Mouse (Mus musculus) forebrain, embryonic 13.5 days (tissue): ENCODE results near the gene Zmym4. TPM values are rescaled to one million over a fixed set of nuclear protein-coding genes. Genes with fewer than 3 reads are reported as not detected.

Experiments
- ATAC-seq: fragments of 200-750 bp; cut with Nextera tagmentation; 2 replicates; pipeline ENCODE4 v1.8.0; 2017
- H3K27ac ChIP-seq: fragments of 300-500 bp; sonication (generic); 2 replicates; pipeline ENCODE4 v1.5.1; 2015; ENCODE audit warnings: inconsistent platforms, mild to moderate bottlenecking, moderate library complexity
- H3K27me3 ChIP-seq: fragments of 300-500 bp; sonication (generic); 2 replicates; pipeline ENCODE4 v1.6.1; 2015; ENCODE audit warnings: mild to moderate bottlenecking, inconsistent platforms
- H3K36me3 ChIP-seq: fragments of 300-500 bp; sonication (generic); 2 replicates; pipeline ENCODE4 v1.6.1; 2015; ENCODE audit warnings: mild to moderate bottlenecking, inconsistent platforms; ENCODE audit not compliant: poor library complexity, severe bottlenecking
- H3K4me1 ChIP-seq: fragments of 300-500 bp; sonication (generic); 2 replicates; pipeline ENCODE4 v1.6.1; 2015; ENCODE audit warnings: inconsistent platforms
- H3K4me2 ChIP-seq: fragments of 300-500 bp; sonication (generic); 2 replicates; pipeline ENCODE4 v1.6.1; 2015; ENCODE audit warnings: inconsistent platforms, mild to moderate bottlenecking, moderate library complexity
- H3K4me3 ChIP-seq: fragments of 300-500 bp; sonication (generic); 2 replicates; pipeline ENCODE4 v1.5.1; 2015; ENCODE audit warnings: mild to moderate bottlenecking, inconsistent platforms
- H3K9ac ChIP-seq: fragments of 300-500 bp; sonication (generic); 2 replicates; pipeline ENCODE4 v1.6.1; 2015; ENCODE audit warnings: mild to moderate bottlenecking, inconsistent platforms
- H3K9me3 ChIP-seq: fragments of 300-500 bp; sonication (generic); replicated peaks from 2 replicates; pipeline ENCODE4 v1.6.1; 2016; ENCODE audit warnings: inconsistent platforms
- WGBS: fragments of 180-500 bp; shearing (Covaris S2); methylation state at CpG from one replicate; pipeline ENCODE4 v1.1.7; 2015; 5-methylcytosine and 5-hydroxymethylcytosine counted together
- polyA plus RNA-seq: library from polyadenylated mRNA; unstranded; fragments of >200 nt; fragmentation: Nextera tagmentation; extraction: Ambion mirVana; gene quantifications from 2 replicates; pipeline ENCODE4 v1.2.1, GENCODE M21; 2015

Gene Zmym4
- polyA plus RNA-seq, 1 experiment from 2014 or later, result 30.0 TPM

- no peaks in the 10 kb centered on the region for H3K27me3 ChIP-seq
- H3K9ac ChIP-seq, result no peak overlapping the region
- H3K9me3 ChIP-seq, result no peaks in the 10 kb centered on the region
- H3K4me1 ChIP-seq, result no peaks in the 10 kb centered on the region
- H3K27ac ChIP-seq, result no peak overlapping the region
- no peak overlapping the region for H3K4me3 ChIP-seq
- 81% methylated on average over 4 of the region's 4 CpGs for WGBS
- peaks cover 82% of the 10 kb centered on the region for H3K36me3 ChIP-seq
- H3K4me2 ChIP-seq, result no peak overlapping the region
- ATAC-seq, result no peak
These were observed 122.3 kb downstream of the Zmym4 start for GRCm38 (mm10) chr4:126845664-126846063.

GRCm38 (mm10) chr4:126842911-126843310 is 125.0 kb downstream of the Zmym4 start:
- H3K4me2 ChIP-seq, result no peak overlapping the region
- no peak overlapping the region for H3K9ac ChIP-seq
- H3K4me1 ChIP-seq, result 0 out of 2 replicates have a peak, but pooled peaks cover 4% of the 10 kb centered on the region
- H3K27ac ChIP-seq, result no peak overlapping the region
- H3K4me3 ChIP-seq, result no peak overlapping the region
- no peaks in the 10 kb centered on the region for H3K27me3 ChIP-seq
- no peak for ATAC-seq
- WGBS, result 47% methylated on average over 3 of the region's 3 CpGs
- no peaks in the 10 kb centered on the region for H3K9me3 ChIP-seq
- H3K36me3 ChIP-seq, result peaks cover 73% of the 10 kb centered on the region

- Histone ChIP-seq H3K9ac (no peak overlapping the region), H3K27me3 (no peaks in the 10 kb centered on the region), H3K36me3 (peaks cover 72% of the 10 kb centered on the region), H3K4me2 (no peak overlapping the region), H3K4me1 (0 out of 2 replicates have a peak, but pooled peaks cover 4% of the 10 kb centered on the region), H3K9me3 (no peaks in the 10 kb centered on the region), H3K27ac (no peak overlapping the region), H3K4me3 (no peak overlapping the region)
- ATAC-seq, result no peak
- 94% methylated on average over 15 of the region's 15 CpGs for WGBS
These were observed 126.9 kb downstream of the Zmym4 start for GRCm38 (mm10) chr4:126840996-126841560.

GRCm38 (mm10) chr4:126839873-126840272 is 128.1 kb downstream of the Zmym4 start:
- no peak overlapping the region for H3K4me2 ChIP-seq
- no peaks in the 10 kb centered on the region for H3K9me3 ChIP-seq
- ATAC-seq, result no peak
- 17% methylated on average over 7 of the region's 7 CpGs for WGBS
- no peaks in the 10 kb centered on the region for H3K27me3 ChIP-seq
- H3K4me1 ChIP-seq, result 0 out of 2 replicates have a peak, but pooled peaks cover 4% of the 10 kb centered on the region
- H3K4me3 ChIP-seq, result no peak overlapping the region
- H3K9ac ChIP-seq, result no peak overlapping the region
- H3K36me3 ChIP-seq, result peaks cover 76% of the 10 kb centered on the region
- H3K27ac ChIP-seq, result no peak overlapping the region

GRCm38 (mm10) chr4:126838799-126839198 is 129.1 kb downstream of the Zmym4 start:
- ATAC-seq, result no peak

GRCm38 (mm10) chr4:126831122-126831521 is 136.8 kb downstream of the Zmym4 start:
- H3K36me3 ChIP-seq, result peaks cover 51% of the 10 kb centered on the region
- H3K4me3 ChIP-seq, result no peak overlapping the region
- no peaks in the 10 kb centered on the region for H3K27me3 ChIP-seq
- ATAC-seq, result no peak
- H3K4me1 ChIP-seq, result no peaks in the 10 kb centered on the region
- no peak overlapping the region for H3K9ac ChIP-seq
- WGBS, result 96% methylated on average over 5 of the region's 5 CpGs
- H3K4me2 ChIP-seq, result no peak overlapping the region
- no peak overlapping the region for H3K27ac ChIP-seq
- H3K9me3 ChIP-seq, result no peaks in the 10 kb centered on the region

More at GRCm38 (mm10) chr4:126838799-126839198, 129.1 kb downstream of the Zmym4 start:
- Histone ChIP-seq H3K4me3 (no peak overlapping the region), H3K9me3 (no peaks in the 10 kb centered on the region), H3K27ac (no peak overlapping the region), H3K27me3 (no peaks in the 10 kb centered on the region), H3K4me2 (no peak overlapping the region), H3K9ac (no peak overlapping the region), H3K4me1 (0 out of 2 replicates have a peak, but pooled peaks cover 4% of the 10 kb centered on the region), H3K36me3 (peaks cover 77% of the 10 kb centered on the region)
- 87% methylated on average over 7 of the region's 7 CpGs for WGBS

- WGBS, result 93% methylated on average over 5 of the region's 5 CpGs
- 0 out of 2 replicates have a peak overlapping the region, but pooled peaks have one; percentile 19 for H3K27ac ChIP-seq
- no peaks in the 10 kb centered on the region for H3K27me3 ChIP-seq
- H3K36me3 ChIP-seq, result peaks cover 22% of the 10 kb centered on the region
- no peak overlapping the region for H3K9ac ChIP-seq
- no peak for ATAC-seq
- H3K9me3 ChIP-seq, result no peaks in the 10 kb centered on the region
- no peak overlapping the region for H3K4me3 ChIP-seq
- no peak overlapping the region for H3K4me2 ChIP-seq
- H3K4me1 ChIP-seq, result peaks cover 16% of the 10 kb centered on the region
These were observed 144.0 kb downstream of the Zmym4 start for GRCm38 (mm10) chr4:126823917-126824316.

- 49% methylated on average over 9 of the region's 9 CpGs for WGBS
- Histone ChIP-seq H3K36me3 (peaks cover 20% of the 10 kb centered on the region), H3K9me3 (no peaks in the 10 kb centered on the region; the same call in 1 of the 2 replicates), H3K4me3 (no peak overlapping the region), H3K9ac (no peak overlapping the region; the same call in 1 of the 2 replicates), H3K27me3 (no peaks in the 10 kb centered on the region), H3K4me2 (no peak overlapping the region; the same call in 1 of the 2 replicates), H3K27ac (peak overlapping the region; percentile 19; the same call in 1 of the 2 replicates), H3K4me1 (peaks cover 16% of the 10 kb centered on the region)
- ATAC-seq, result no peak
These were observed 144.7 kb downstream of the Zmym4 start for GRCm38 (mm10) chr4:126822891-126823882.

GRCm38 (mm10) chr4:126814854-126815253 is 153.1 kb downstream of the Zmym4 start:
- no peaks in the 10 kb centered on the region; the same call in 1 of the 2 replicates for H3K9me3 ChIP-seq
- ATAC-seq, result no peak
- H3K4me3 ChIP-seq, result no peak overlapping the region
- H3K36me3 ChIP-seq, result peaks cover 36% of the 10 kb centered on the region
- 82% methylated on average over 5 of the region's 5 CpGs for WGBS
- H3K4me1 ChIP-seq, result no peaks in the 10 kb centered on the region
- no peaks in the 10 kb centered on the region for H3K27me3 ChIP-seq
- no peak overlapping the region for H3K4me2 ChIP-seq
- no peak overlapping the region for H3K9ac ChIP-seq
- H3K27ac ChIP-seq, result no peak overlapping the region

GRCm38 (mm10) chr4:126813212-126813611 is 154.7 kb downstream of the Zmym4 start:
- 85% methylated on average over 5 of the region's 5 CpGs for WGBS
- no peaks in the 10 kb centered on the region for H3K27me3 ChIP-seq

More at GRCm38 (mm10) chr4:126813212-126813611, 154.7 kb downstream of the Zmym4 start:
- no peak overlapping the region for H3K4me3 ChIP-seq
- H3K36me3 ChIP-seq, result peaks cover 45% of the 10 kb centered on the region
- H3K9me3 ChIP-seq, result no peaks in the 10 kb centered on the region; the same call in 1 of the 2 replicates
- H3K27ac ChIP-seq, result no peak overlapping the region
- H3K9ac ChIP-seq, result no peak overlapping the region
- no peak overlapping the region for H3K4me2 ChIP-seq
- no peak for ATAC-seq
- H3K4me1 ChIP-seq, result no peaks in the 10 kb centered on the region
